Mouse (Mus musculus): ENCODE data around the gene Six4. TPM values are rescaled to one million over a fixed set of nuclear protein-coding genes. Genes with fewer than 3 reads are reported as not detected.
"Not testable (repeated sequence)": the region's sequence is repeated elsewhere in the genome, so short reads cannot be mapped to it uniquely, and the experiment has no call there.

The Six4 gene
- polyA plus RNA-seq, 1 experiment from 2014 or later = 3.0 TPM

- not testable (repeated sequence) for H3K4me2 ChIP-seq; H3K4me3 ChIP-seq (ENCODE audit: low read depth, low read length); H3K36me3 ChIP-seq (ENCODE audit: control insufficient read depth, insufficient read depth, low read length); H3K27ac ChIP-seq (ENCODE audit: low read depth, low read length); H3K27me3 ChIP-seq (ENCODE audit: control insufficient read depth, insufficient read depth, low read length); H3K9ac ChIP-seq (ENCODE audit: low read depth, low read length); H3K4me1 ChIP-seq (ENCODE audit: control insufficient read depth, insufficient read depth, low read length); ATAC-seq (replicated peaks; ENCODE audit: insufficient number of reproducible peaks, low FRiP score, low TSS enrichment); H3K9me3 ChIP-seq (replicated peaks; ENCODE audit: control insufficient read depth, low read length)
- WGBS (ENCODE audit: insufficient replicate concordance) = 84% methylated on average over 5 of the region's 5 CpGs
These were observed 17.1 kb downstream of the Six4 start for GRCm38 (mm10) chr12:73096177-73096576.

- Histone ChIP-seq H3K27me3 (ENCODE audit: control insufficient read depth, insufficient read depth, low read length) (no peaks in the 10 kb centered on the region), H3K9me3 (replicated peaks; ENCODE audit: control insufficient read depth, low read length) (no peaks in the 10 kb centered on the region), H3K4me2 (no peak overlapping the region), H3K27ac (ENCODE audit: low read depth, low read length) (no peak overlapping the region), H3K4me1 (ENCODE audit: control insufficient read depth, insufficient read depth, low read length) (no peaks in the 10 kb centered on the region), H3K36me3 (ENCODE audit: control insufficient read depth, insufficient read depth, low read length) (no peaks in the 10 kb centered on the region), H3K4me3 (ENCODE audit: low read depth, low read length) (no peak overlapping the region), H3K9ac (ENCODE audit: low read depth, low read length) (no peak overlapping the region)
- 33% methylated on average over 2 of the region's 2 CpGs for WGBS (ENCODE audit: insufficient replicate concordance)
- ATAC-seq (replicated peaks; ENCODE audit: insufficient number of reproducible peaks, low FRiP score, low TSS enrichment) = no peak
These were observed 18.7 kb downstream of the Six4 start for GRCm38 (mm10) chr12:73094605-73095004.

- Histone ChIP-seq H3K4me2 (no peak overlapping the region), H3K4me1 (ENCODE audit: control insufficient read depth, insufficient read depth, low read length) (no peaks in the 10 kb centered on the region), H3K27me3 (ENCODE audit: control insufficient read depth, insufficient read depth, low read length) (no peaks in the 10 kb centered on the region), H3K27ac (ENCODE audit: low read depth, low read length) (no peak overlapping the region), H3K9ac (ENCODE audit: low read depth, low read length) (no peak overlapping the region), H3K9me3 (replicated peaks; ENCODE audit: control insufficient read depth, low read length) (no peaks in the 10 kb centered on the region), H3K4me3 (ENCODE audit: low read depth, low read length) (no peak overlapping the region), H3K36me3 (ENCODE audit: control insufficient read depth, insufficient read depth, low read length) (no peaks in the 10 kb centered on the region)
- ATAC-seq (replicated peaks; ENCODE audit: insufficient number of reproducible peaks, low FRiP score, low TSS enrichment) = no peak
- 75% methylated on average over 2 of the region's 2 CpGs for WGBS (ENCODE audit: insufficient replicate concordance)
These were observed 19.1 kb downstream of the Six4 start for GRCm38 (mm10) chr12:73094189-73094588.

GRCm38 (mm10) chr12:73090672-73091335, 22.5 kb downstream of the Six4 start:
- Histone ChIP-seq H3K27ac (ENCODE audit: low read depth, low read length) (no peak overlapping the region), H3K4me2 (no peak overlapping the region), H3K36me3 (ENCODE audit: control insufficient read depth, insufficient read depth, low read length) (no peaks in the 10 kb centered on the region), H3K9me3 (replicated peaks; ENCODE audit: control insufficient read depth, low read length) (no peaks in the 10 kb centered on the region), H3K9ac (ENCODE audit: low read depth, low read length) (no peak overlapping the region), H3K4me1 (ENCODE audit: control insufficient read depth, insufficient read depth, low read length) (no peaks in the 10 kb centered on the region), H3K27me3 (ENCODE audit: control insufficient read depth, insufficient read depth, low read length) (no peaks in the 10 kb centered on the region), H3K4me3 (ENCODE audit: low read depth, low read length) (no peak overlapping the region)
- WGBS (ENCODE audit: insufficient replicate concordance) = 63% methylated on average over 7 of the region's 7 CpGs
- no peak for ATAC-seq (replicated peaks; ENCODE audit: insufficient number of reproducible peaks, low FRiP score, low TSS enrichment)

GRCm38 (mm10) chr12:73088911-73089310, 24.3 kb downstream of the Six4 start:
- Histone ChIP-seq H3K4me1 (ENCODE audit: control insufficient read depth, insufficient read depth, low read length) (no peaks in the 10 kb centered on the region), H3K27ac (ENCODE audit: low read depth, low read length) (peak overlapping the region; percentile 35; the same call in 1 of the 2 replicates), H3K9me3 (replicated peaks; ENCODE audit: control insufficient read depth, low read length) (no peaks in the 10 kb centered on the region), H3K36me3 (ENCODE audit: control insufficient read depth, insufficient read depth, low read length) (no peaks in the 10 kb centered on the region), H3K4me3 (ENCODE audit: low read depth, low read length) (no peak overlapping the region), H3K9ac (ENCODE audit: low read depth, low read length) (no peak overlapping the region), H3K4me2 (no peak overlapping the region), H3K27me3 (ENCODE audit: control insufficient read depth, insufficient read depth, low read length) (no peaks in the 10 kb centered on the region)
- peak; percentile 63; the same call in 1 of the 2 replicates for ATAC-seq (replicated peaks; ENCODE audit: insufficient number of reproducible peaks, low FRiP score, low TSS enrichment)
- WGBS (ENCODE audit: insufficient replicate concordance) = 68% methylated on average over 5 of the region's 5 CpGs

GRCm38 (mm10) chr12:73088500-73088899, 24.8 kb downstream of the Six4 start:
- ATAC-seq (replicated peaks; ENCODE audit: insufficient number of reproducible peaks, low FRiP score, low TSS enrichment) = no peak
- Histone ChIP-seq H3K27me3 (ENCODE audit: control insufficient read depth, insufficient read depth, low read length) (no peaks in the 10 kb centered on the region), H3K27ac (ENCODE audit: low read depth, low read length) (peak overlapping the region; percentile 35; the same call in 1 of the 2 replicates), H3K36me3 (ENCODE audit: control insufficient read depth, insufficient read depth, low read length) (no peaks in the 10 kb centered on the region), H3K9ac (ENCODE audit: low read depth, low read length) (no peak overlapping the region), H3K4me3 (ENCODE audit: low read depth, low read length) (no peak overlapping the region), H3K4me2 (no peak overlapping the region), H3K9me3 (replicated peaks; ENCODE audit: control insufficient read depth, low read length) (no peaks in the 10 kb centered on the region), H3K4me1 (ENCODE audit: control insufficient read depth, insufficient read depth, low read length) (no peaks in the 10 kb centered on the region)
- 73% methylated on average over 5 of the region's 5 CpGs for WGBS (ENCODE audit: insufficient replicate concordance)

GRCm38 (mm10) chr12:73087086-73087485, 26.2 kb downstream of the Six4 start:
- 86% methylated on average over 7 of the region's 7 CpGs for WGBS (ENCODE audit: insufficient replicate concordance)

GRCm38 (mm10) chr12:73085739-73086630, 27.3 kb downstream of the Six4 start:
- no peak for ATAC-seq (replicated peaks; ENCODE audit: insufficient number of reproducible peaks, low FRiP score, low TSS enrichment)
- Histone ChIP-seq H3K27me3 (ENCODE audit: control insufficient read depth, insufficient read depth, low read length) (no peaks in the 10 kb centered on the region), H3K9ac (ENCODE audit: low read depth, low read length) (no peak overlapping the region), H3K4me2 (no peak overlapping the region), H3K9me3 (replicated peaks; ENCODE audit: control insufficient read depth, low read length) (no peaks in the 10 kb centered on the region), H3K4me1 (ENCODE audit: control insufficient read depth, insufficient read depth, low read length) (no peaks in the 10 kb centered on the region), H3K4me3 (ENCODE audit: low read depth, low read length) (no peak overlapping the region), H3K27ac (ENCODE audit: low read depth, low read length) (no peak overlapping the region), H3K36me3 (ENCODE audit: control insufficient read depth, insufficient read depth, low read length) (no peaks in the 10 kb centered on the region)
- WGBS (ENCODE audit: insufficient replicate concordance) = 29% methylated on average over 11 of the region's 11 CpGs

More at GRCm38 (mm10) chr12:73087086-73087485, 26.2 kb downstream of the Six4 start:
- no peak overlapping the region for H3K27ac ChIP-seq (ENCODE audit: low read depth, low read length)
- H3K27me3 ChIP-seq (ENCODE audit: control insufficient read depth, insufficient read depth, low read length) = no peaks in the 10 kb centered on the region
- H3K4me2 ChIP-seq = no peak overlapping the region
- H3K9ac ChIP-seq (ENCODE audit: low read depth, low read length) = no peak overlapping the region
- no peak for ATAC-seq (replicated peaks; ENCODE audit: insufficient number of reproducible peaks, low FRiP score, low TSS enrichment)
- H3K4me3 ChIP-seq (ENCODE audit: low read depth, low read length) = no peak overlapping the region
- no peaks in the 10 kb centered on the region for H3K4me1 ChIP-seq (ENCODE audit: control insufficient read depth, insufficient read depth, low read length)
- no peaks in the 10 kb centered on the region for H3K36me3 ChIP-seq (ENCODE audit: control insufficient read depth, insufficient read depth, low read length)
- H3K9me3 ChIP-seq (replicated peaks; ENCODE audit: control insufficient read depth, low read length) = no peaks in the 10 kb centered on the region

All from heart, embryonic 11.5 days (tissue).